Mouse (Mus musculus): Measurements from ENCODE around the gene Gm21985.

DNA sequence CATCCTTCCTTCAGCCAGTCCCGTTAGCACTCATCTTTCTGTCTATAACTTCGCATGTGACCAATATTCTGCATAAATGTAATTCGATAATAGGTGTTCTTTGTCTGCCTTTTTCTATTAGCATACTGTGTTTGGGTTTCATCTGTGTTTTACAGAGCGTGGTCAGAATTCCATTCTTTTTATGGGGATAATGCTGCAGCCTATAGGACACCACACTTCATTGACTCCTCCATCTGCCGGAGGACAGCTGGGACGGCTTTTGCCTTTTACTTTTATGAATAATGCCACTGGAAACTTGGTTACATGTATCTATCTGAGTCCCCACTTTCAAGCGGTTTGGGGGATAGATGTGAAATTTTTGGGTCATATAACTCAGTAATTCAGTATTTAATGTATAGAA, 49.5 kb downstream of the Gm21985 start:
- TF ChIP-seq CTCF (IDR thresholded peaks at IDR 0.05; ENCODE audit: borderline replicate concordance, control insufficient read depth, extremely low read depth, insufficient read depth, low read length, poor library complexity): no peak
- no peak for TF ChIP-seq POLR2A (IDR thresholded peaks at IDR 0.05; ENCODE audit: control insufficient read depth, extremely low read depth, insufficient read depth, low read length, poor library complexity)
